Mouse (Mus musculus) Patski (cell line): ENCODE data around the gene Asic2. TPM values are rescaled to one million over a fixed set of nuclear protein-coding genes. Genes with fewer than 3 reads are reported as not detected.

ENCODE experiments used
- ATAC-seq: fragments of 100-300 bp; one replicate; pipeline ENCODE4 v1.8.0; 2021
- CTCF ChIA-PET: fragments of 350-600 bp; sonication (Branson Sonifier 250); formaldehyde crosslinking; loops from one replicate; lab custom pipeline; 2022; ENCODE audit warnings: inconsistent platforms; lab: Charles Lee
- POLR2A ChIA-PET: fragments of 350-600 bp; sonication (Branson Sonifier 250); formaldehyde crosslinking; loops from one replicate; lab custom pipeline; 2022; ENCODE audit warnings: antibody characterized with exemption, inconsistent platforms; lab: Charles Lee
- DNase-seq: peaks from one replicate; pipeline ENCODE4 v3.0.0-alpha.2; 2011; ENCODE audit warnings: low read depth, low spot score
- H3K27me3 ChIP-seq: fragments of 371-371 bp; one replicate; pipeline ENCODE4 v1.5.1; 2021
- CTCF ChIP-seq: fragments of 100-300 bp; IDR thresholded peaks from one replicate; pipeline ENCODE4 v1.5.1; 2021
- in situ Hi-C: fragments of 300-500 bp; cut with MboI; formaldehyde crosslinking; loops from 3 replicates; pipeline ENCODE4 v1.11.1; 2018; ENCODE audit warnings: low pct_unique_long_range_greater_than_20kb, mixed read lengths
- polyA plus RNA-seq: library from polyadenylated mRNA; unstranded; gene quantifications from one replicate; pipeline ENCODE4 v1.2.3, GENCODE M21; 2021

The Asic2 gene
- polyA plus RNA-seq, 1 experiment from 2014 or later: 0.04 TPM

GRCm38 (mm10) chr11:81486265-81486940 is 481.9 kb downstream of the Asic2 start:
- POLR2A ChIA-PET: no interaction called here
- CTCF ChIA-PET: no interaction called here
- in situ Hi-C loops: no loop called here

GRCm38 (mm10) chr11:81481198-81481597 is 487.1 kb downstream of the Asic2 start:
- DNase-seq (no peak), ATAC-seq (no peak)
- peaks cover 13% of the 10 kb centered on the region for H3K27me3 ChIP-seq
- in situ Hi-C loops: no loop called here
- CTCF ChIA-PET: no interaction called here
- POLR2A ChIA-PET: no interaction called here
- TF ChIP-seq CTCF: no peak

More at GRCm38 (mm10) chr11:81486265-81486940, 481.9 kb downstream of the Asic2 start:
- H3K27me3 ChIP-seq: peaks cover 5% of the 10 kb centered on the region
- TF ChIP-seq CTCF: no peak
- no peak for ATAC-seq
- no peak for DNase-seq

- POLR2A ChIA-PET: no interaction called here
- TF ChIP-seq CTCF: peak; percentile 50
- DNase-seq (no peak), ATAC-seq (no peak)
- in situ Hi-C loops: no loop called here
- CTCF ChIA-PET: no interaction called here
- peaks cover 9% of the 10 kb centered on the region for H3K27me3 ChIP-seq
Observed at GRCm38 (mm10) chr11:81476231-81476630, 492.0 kb downstream of the Asic2 start.

- POLR2A ChIA-PET: no interaction called here
- peaks cover 9% of the 10 kb centered on the region for H3K27me3 ChIP-seq
- no peak for TF ChIP-seq CTCF
- in situ Hi-C loops: no loop called here
- no peak for ATAC-seq
- no peak for DNase-seq
- CTCF ChIA-PET: no interaction called here
Observed at GRCm38 (mm10) chr11:81474121-81474520, 494.1 kb downstream of the Asic2 start.

GRCm38 (mm10) chr11:81462199-81462598 is 506.1 kb downstream of the Asic2 start:
- in situ Hi-C loops: no loop called here
- DNase-seq: no peak
- ChIA-PET CTCF (no interaction called here), POLR2A (no interaction called here)
- no peak for ATAC-seq
- peak; percentile 14 for TF ChIP-seq CTCF
- peaks cover 8% of the 10 kb centered on the region for H3K27me3 ChIP-seq

- CTCF ChIA-PET: no interaction called here
- in situ Hi-C loops: no loop called here
- ATAC-seq (no peak), DNase-seq (no peak)
- peaks cover 8% of the 10 kb centered on the region for H3K27me3 ChIP-seq
- TF ChIP-seq CTCF: no peak
- POLR2A ChIA-PET: no interaction called here
Observed at GRCm38 (mm10) chr11:81461748-81462147, 506.5 kb downstream of the Asic2 start.

- in situ Hi-C loops: no loop called here
- H3K27me3 ChIP-seq: no peaks in the 10 kb centered on the region
- POLR2A ChIA-PET: no interaction called here
- no peak for TF ChIP-seq CTCF
- ATAC-seq (no peak), DNase-seq (no peak)
- CTCF ChIA-PET: no interaction called here
Observed at GRCm38 (mm10) chr11:81454921-81455320, 513.3 kb downstream of the Asic2 start.

GRCm38 (mm10) chr11:81454111-81454510 is 514.1 kb downstream of the Asic2 start:
- ATAC-seq (no peak), DNase-seq (no peak)
- POLR2A ChIA-PET: no interaction called here
- in situ Hi-C loops: no loop called here
- CTCF ChIA-PET: no interaction called here
- no peaks in the 10 kb centered on the region for H3K27me3 ChIP-seq
- no peak for TF ChIP-seq CTCF

GRCm38 (mm10) chr11:81449271-81449705 is 519.0 kb downstream of the Asic2 start:
- in situ Hi-C loops: no loop called here
- no peak for TF ChIP-seq CTCF
- no peak for DNase-seq
- ATAC-seq: no peak
- ChIA-PET POLR2A (no interaction called here), CTCF (no interaction called here)
- no peaks in the 10 kb centered on the region for H3K27me3 ChIP-seq

- ATAC-seq (no peak), DNase-seq (no peak)
- POLR2A ChIA-PET: no interaction called here
- TF ChIP-seq CTCF: no peak
- in situ Hi-C loops: no loop called here
- CTCF ChIA-PET: interaction anchor here (0.6 kb wide), 1 partner anchor 43 kb away, joined by 3 read pairs; no protein-coding TSS in a partner anchor
- H3K27me3 ChIP-seq: no peaks in the 10 kb centered on the region
Observed at GRCm38 (mm10) chr11:81446347-81446746, 521.9 kb downstream of the Asic2 start.

- DNase-seq: no peak
- H3K27me3 ChIP-seq: peaks cover 18% of the 10 kb centered on the region
- no peak for TF ChIP-seq CTCF
- ChIA-PET CTCF (no interaction called here), POLR2A (no interaction called here)
- in situ Hi-C loops: no loop called here
- no peak for ATAC-seq
Observed at GRCm38 (mm10) chr11:81426857-81427256, 541.4 kb downstream of the Asic2 start.
